ENCODE assay signal across 8 mouse cellular contexts in genomic region chr16:64852441-64852871, GRCm38 (mm10). TPM values are rescaled to one million over a fixed set of nuclear protein-coding genes. Genes with fewer than 3 reads are reported as not detected.
A peak's percentile ranks its signal among the peaks of the same experiment; 100 is the strongest.
DNase-seq lines count a peak whose midpoint lies in the region; ATAC-seq and TF ChIP-seq lines count a peak whose summit lies in the region.

No protein-coding gene starts in this region.

- H3K27me3 ChIP-seq in forebrain, embryonic 14.5 days (replicated peaks; ENCODE audit: control insufficient read depth, insufficient read depth, low read length), result no peaks in the 10 kb centered on the region
- H3K27me3 ChIP-seq in lung, embryonic 15.5 days, result no peaks in the 10 kb centered on the region

- no peaks in the 10 kb centered on the region for H3K9me3 ChIP-seq in forebrain, embryonic 14.5 days (replicated peaks; ENCODE audit: control insufficient read depth, low read length)
- H3K9me3 ChIP-seq in lung, embryonic 15.5 days, result no peaks in the 10 kb centered on the region

- peak; percentile 70 for DNase-seq in CD4-positive, CD25-positive, alpha-beta regulatory T cell, adult 2 months (ENCODE audit: low read depth, low spot score)
- peak; percentile 49 for DNase-seq in brain, embryonic 14.5 days (ENCODE audit: low read depth)
- DNase-seq in forebrain, embryonic 14.5 days (ENCODE audit: low spot score), result peak; percentile 40
- DNase-seq in heart, postnatal 36 days, result peak; percentile 50 to 68
- peak; percentile 9 for DNase-seq in layer of hippocampus, adult 9-11 months
- peak; percentile 6 for DNase-seq in ovary, adult 18-20 months (ENCODE audit: low spot score)
- peak; percentile 35 to 36 for DNase-seq in thymus, adult 18-20 months

- intact Hi-C loops in heart, postnatal 36 days (cut with DNase I), result loop anchor here (1.0 to 10.0 kb wide), 3 partner anchors 20 to 1998 kb away; partner anchors contain the start of gene Pros1

- no peak for TF ChIP-seq CTCF in brain, embryonic 14.5 days (IDR thresholded peaks at IDR 0.05; ENCODE audit: borderline replicate concordance, extremely low read depth, insufficient read depth, insufficient read length)

- peaks cover 17% of the 10 kb centered on the region for H3K4me1 ChIP-seq in forebrain, embryonic 14.5 days (ENCODE audit: control insufficient read depth, insufficient read depth, low read length)
- H3K4me1 ChIP-seq in lung, embryonic 15.5 days, result peaks cover 19% of the 10 kb centered on the region

- H3K4me3 ChIP-seq in forebrain, embryonic 14.5 days (ENCODE audit: low read depth, low read length), result peak overlapping the region; percentile 94
- H3K4me3 ChIP-seq in lung, embryonic 15.5 days, result peak overlapping the region; percentile 78

- H3K36me3 ChIP-seq in forebrain, embryonic 14.5 days (ENCODE audit: control insufficient read depth, insufficient read depth, low read length), result peaks cover 20% of the 10 kb centered on the region
- peaks cover 22% of the 10 kb centered on the region for H3K36me3 ChIP-seq in lung, embryonic 15.5 days

- peak overlapping the region; percentile 93 for H3K9ac ChIP-seq in forebrain, embryonic 14.5 days (ENCODE audit: low read length)
- H3K9ac ChIP-seq in lung, embryonic 15.5 days, result peak overlapping the region; percentile 89

- peak overlapping the region; percentile 97 for H3K27ac ChIP-seq in forebrain, embryonic 14.5 days (ENCODE audit: low read depth, low read length)
- H3K27ac ChIP-seq in lung, embryonic 15.5 days, result peak overlapping the region; percentile 98

- 0% methylated on average over 24 of the region's 53 CpGs for WGBS in forebrain, embryonic 14.5 days
- WGBS in lung, embryonic 15.5 days, result under 1% methylated on average over 50 of the region's 53 CpGs

- peak; percentile 5 for ATAC-seq in forebrain, embryonic 14.5 days
- peak; percentile 27 for ATAC-seq in lung, embryonic 15.5 days (ENCODE audit: borderline replicate concordance, extremely low read depth, low FRiP score, low TSS enrichment)

- TF ChIP-seq POLR2A in brain, embryonic 14.5 days (IDR thresholded peaks at IDR 0.05; ENCODE audit: borderline replicate concordance, extremely low read depth, insufficient read depth, insufficient read length, poor library complexity, severe bottlenecking), result no peak

- peak overlapping the region; percentile 65 for H3K4me2 ChIP-seq in forebrain, embryonic 14.5 days (ENCODE audit: low read length)
- H3K4me2 ChIP-seq in lung, embryonic 15.5 days, result peak overlapping the region; percentile 62

RNA-seq across cellular contexts. Expression of gene Cggbp1, which starts 0.7 kb away (rescaled TPM):
- polyA plus RNA-seq in brain, embryonic 14.5 days (2012; rRNA removed), result 42.1 and 59.2 TPM in 2 replicates
- polyA plus RNA-seq in forebrain, embryonic 14.5 days (2014; fragmentation: Nextera tagmentation; extraction: Ambion mirVana), result 79.1 and 104 TPM in 2 replicates
- 10 to 100 TPM; 39.4 to 40.0 TPM for total RNA-seq in heart, postnatal 36 days (2021)
- 86.1 and 88.1 TPM in 2 replicates for polyA plus RNA-seq in lung, embryonic 15.5 days (2015; fragmentation: Nextera tagmentation; extraction: Ambion mirVana)

RNA-seq across cellular contexts. Expression of gene Zfp654, which starts 1.0 kb away (rescaled TPM):
- polyA plus RNA-seq in brain, embryonic 14.5 days (2012; rRNA removed), result 7.4 and 8.1 TPM in 2 replicates
- 6.5 and 7.8 TPM in 2 replicates for polyA plus RNA-seq in forebrain, embryonic 14.5 days (2014; fragmentation: Nextera tagmentation; extraction: Ambion mirVana)
- total RNA-seq in heart, postnatal 36 days (2021), result 10 to 100 TPM in 1 of 2 experiments, 1 to 10 TPM in 1; 9.6 to 10.9 TPM
- 5.7 and 6.6 TPM in 2 replicates for polyA plus RNA-seq in lung, embryonic 15.5 days (2015; fragmentation: Nextera tagmentation; extraction: Ambion mirVana)

Comparison
In these comparisons a context has a peak if more than half of its experiments do, and no peak if none do; other contexts are left out.
1. Peak in every context shown above with its lines: DNase-seq, ATAC-seq, H3K4me3 ChIP-seq and H3K27ac ChIP-seq.
2. DNase-seq: peak in every context shown above with its lines; median percentile 70 in CD4-positive, CD25-positive, alpha-beta regulatory T cell, adult 2 months; 59 in heart, postnatal 36 days; 49 in brain, embryonic 14.5 days; 40 in forebrain, embryonic 14.5 days; 36 in thymus, adult 18-20 months; 9 in layer of hippocampus, adult 9-11 months; 6 in ovary, adult 18-20 months.